Mouse (Mus musculus) neural tube, embryonic 15.5 days (tissue): ENCODE results near the gene Fkbp9. TPM values are rescaled to one million over a fixed set of nuclear protein-coding genes. Genes with fewer than 3 reads are reported as not detected.

Experiments
- ATAC-seq: fragments of 200-750 bp; cut with Nextera tagmentation; 2 replicates; pipeline ENCODE4 v1.8.0; 2017; ENCODE audit warnings: mild to moderate bottlenecking, moderate TSS enrichment, moderate library complexity; ENCODE audit not compliant: low FRiP score
- H3K27ac ChIP-seq: fragments of 300-500 bp; sonication (generic); replicated peaks from 2 replicates; pipeline ENCODE4 v1.5.1; 2015; ENCODE audit warnings: mild to moderate bottlenecking, inconsistent platforms
- H3K27me3 ChIP-seq: fragments of 300-500 bp; sonication (generic); replicated peaks from 2 replicates; pipeline ENCODE4 v1.6.1; 2015; ENCODE audit warnings: inconsistent platforms
- H3K36me3 ChIP-seq: fragments of 300-500 bp; sonication (generic); 2 replicates; pipeline ENCODE4 v1.6.1; 2015; ENCODE audit warnings: inconsistent platforms
- H3K4me1 ChIP-seq: fragments of 300-500 bp; sonication (generic); 2 replicates; pipeline ENCODE4 v1.6.1; 2015; ENCODE audit warnings: inconsistent platforms
- H3K4me2 ChIP-seq: fragments of 300-500 bp; sonication (generic); 2 replicates; pipeline ENCODE4 v1.6.1; 2015; ENCODE audit warnings: inconsistent platforms, mild to moderate bottlenecking, moderate library complexity
- H3K4me3 ChIP-seq: fragments of 300-500 bp; sonication (generic); replicated peaks from 2 replicates; pipeline ENCODE4 v1.5.1; 2015; ENCODE audit warnings: mild to moderate bottlenecking, inconsistent platforms
- H3K9ac ChIP-seq: fragments of 300-500 bp; sonication (generic); replicated peaks from 2 replicates; pipeline ENCODE4 v1.6.1; 2015; ENCODE audit warnings: mild to moderate bottlenecking, inconsistent platforms
- H3K9me3 ChIP-seq: fragments of 300-500 bp; sonication (generic); replicated peaks from 2 replicates; pipeline ENCODE4 v1.6.1; 2016; ENCODE audit warnings: inconsistent platforms
- whole genome bisulfite sequencing: fragments of 180-500 bp; shearing (Covaris S2); methylation state at CpG from one replicate; pipeline ENCODE4 v1.1.7; 2015; ENCODE audit warnings: mixed read lengths; 5-methylcytosine and 5-hydroxymethylcytosine counted together
- polyA plus RNA-seq: library from polyadenylated mRNA; unstranded; fragments of >200 nt; fragmentation: Nextera tagmentation; extraction: Ambion mirVana; gene quantifications from 2 replicates; pipeline ENCODE4 v1.2.1, GENCODE M21; 2015

The Fkbp9 gene
- polyA plus RNA-seq, 1 experiment from 2014 or later, result 44.6 TPM

DNA sequence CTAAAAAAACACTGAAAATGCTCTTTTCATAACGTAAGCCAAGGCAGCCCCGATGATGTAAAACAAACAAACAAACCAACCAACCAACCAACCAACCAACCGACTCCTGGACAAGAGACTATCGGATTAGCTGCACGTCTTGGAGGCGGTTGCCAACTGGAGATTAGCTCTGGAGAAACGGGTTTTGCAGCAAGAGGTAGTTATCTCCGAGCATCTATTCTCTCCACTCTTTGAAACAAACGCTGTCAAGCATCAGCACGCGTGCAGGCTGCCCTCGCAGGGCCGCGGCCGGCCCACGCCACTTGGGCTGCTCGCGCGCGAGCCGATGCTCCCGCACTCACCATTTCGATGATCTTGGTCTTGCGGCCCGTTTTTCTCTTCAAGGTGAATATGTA lies 91.5 kb downstream of the Fkbp9 start:
- H3K4me3 ChIP-seq, result peak overlapping the region; percentile 72
- no peak for ATAC-seq
- peak overlapping the region; percentile 78 for H3K9ac ChIP-seq
- peaks cover 22% of the 10 kb centered on the region for H3K4me1 ChIP-seq
- H3K4me2 ChIP-seq, result peak overlapping the region; percentile 70
- H3K27ac ChIP-seq, result peak overlapping the region; percentile 94
- no peaks in the 10 kb centered on the region for H3K36me3 ChIP-seq
- no peaks in the 10 kb centered on the region for H3K27me3 ChIP-seq
- H3K9me3 ChIP-seq, result no peaks in the 10 kb centered on the region
- 0% methylated on average over 25 of the region's 25 CpGs for WGBS

DNA sequence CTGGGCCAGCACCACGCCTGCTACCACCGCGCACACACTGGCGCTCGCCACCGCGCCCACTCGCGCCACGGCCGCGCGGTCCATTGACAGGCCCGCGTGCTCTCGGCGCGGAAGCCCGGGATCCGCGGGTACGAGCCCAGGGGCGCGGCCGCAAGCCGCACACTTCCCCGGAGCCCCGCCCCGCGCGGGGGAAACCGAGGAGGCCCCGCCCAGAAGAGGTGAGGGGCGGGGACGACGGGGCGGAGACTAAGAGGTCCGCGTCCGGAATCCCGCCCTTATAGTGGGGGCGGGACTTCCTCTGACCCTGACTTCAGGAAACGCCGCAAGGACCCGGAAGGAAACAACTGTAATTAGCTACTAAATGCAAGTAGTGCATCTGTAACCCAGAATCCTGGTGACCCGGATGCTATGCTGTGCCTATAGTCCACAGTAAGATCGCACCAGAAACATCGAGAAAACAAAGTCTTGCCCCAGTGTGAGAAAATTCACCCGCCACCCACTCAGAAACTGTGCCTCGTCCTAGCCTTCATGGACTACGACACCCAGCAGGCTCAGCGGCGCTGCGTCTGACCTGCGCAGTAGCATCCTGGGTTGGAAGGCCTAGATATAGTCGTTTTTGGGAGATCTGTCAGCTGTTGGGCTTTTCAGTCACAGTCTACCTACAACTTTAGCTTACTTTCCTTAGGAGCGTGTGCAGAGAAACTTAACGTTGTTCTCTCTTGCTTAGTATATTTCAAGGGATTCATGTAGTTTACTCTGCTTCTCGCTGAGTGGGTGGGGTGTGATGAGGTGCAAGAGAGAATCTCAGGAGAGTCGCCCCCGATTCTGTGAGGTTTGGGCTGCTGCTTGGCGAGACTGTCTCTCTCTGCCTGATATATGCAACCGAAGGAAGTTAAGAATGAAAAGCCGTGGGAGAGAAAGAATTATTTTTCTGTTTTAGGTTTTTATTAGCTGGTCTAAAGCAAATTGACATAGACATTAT lies 92.2 kb downstream of the Fkbp9 start, which contains the start of the genes Nt5c3 and Vmn1r4:
Gene Nt5c3, minus strand, starts transcription at position 207 of the 982 bp plus-strand sequence.
Gene Vmn1r4, plus strand, starts transcription at position 290 of the 982 bp plus-strand sequence.
- H3K9ac ChIP-seq, result peak within 1 kb of the TSS; percentile 78
- H3K4me3 ChIP-seq, result peak within 1 kb of the TSS; percentile 72
- no peaks in the 10 kb centered on the region for H3K36me3 ChIP-seq
- peak; percentile 98 for ATAC-seq
- 4% methylated on average over 64 of the region's 64 CpGs for WGBS
- peak within 1 kb of the TSS; percentile 70 for H3K4me2 ChIP-seq
- H3K27ac ChIP-seq, result peak within 1 kb of the TSS; percentile 94
- no peaks in the 10 kb centered on the region for H3K9me3 ChIP-seq
- H3K4me1 ChIP-seq, result peaks cover 22% of the 10 kb centered on the region
- no peaks in the 10 kb centered on the region for H3K27me3 ChIP-seq

Other genes with a start within 250 kb of the Fkbp9 start
- gene Lsm5, start 127.3 kb upstream of the Fkbp9 start, polyA plus RNA-seq, result 85.7 and 86.6 TPM in 2 replicates
- 20.2 and 22.5 TPM in 2 replicates for gene Avl9, start 117.2 kb upstream of the Fkbp9 start, polyA plus RNA-seq
- gene Kbtbd2, start 34.2 kb upstream of the Fkbp9 start, polyA plus RNA-seq, result 28.9 and 31.1 TPM in 2 replicates
- gene Nt5c3, start 91.9 kb downstream of the Fkbp9 start, polyA plus RNA-seq, result 137 and 152 TPM in 2 replicates
- gene Vmn1r4, start 92.0 kb downstream of the Fkbp9 start, polyA plus RNA-seq, result 0.58 and 0.82 TPM in 2 replicates
- gene Vmn1r5, start 138.2 kb downstream of the Fkbp9 start, polyA plus RNA-seq, result not detected in 2 replicates
- not detected in 2 replicates for gene Vmn1r6, start 165.2 kb downstream of the Fkbp9 start, polyA plus RNA-seq
- not detected in 2 replicates for gene Vmn1r7, start 193.3 kb downstream of the Fkbp9 start, polyA plus RNA-seq
- not detected in 2 replicates for gene Vmn1r8, start 200.2 kb downstream of the Fkbp9 start, polyA plus RNA-seq
- gene Vmn1r9, start 234.7 kb downstream of the Fkbp9 start, polyA plus RNA-seq, result not detected in 2 replicates